In the genomic region with DNA sequence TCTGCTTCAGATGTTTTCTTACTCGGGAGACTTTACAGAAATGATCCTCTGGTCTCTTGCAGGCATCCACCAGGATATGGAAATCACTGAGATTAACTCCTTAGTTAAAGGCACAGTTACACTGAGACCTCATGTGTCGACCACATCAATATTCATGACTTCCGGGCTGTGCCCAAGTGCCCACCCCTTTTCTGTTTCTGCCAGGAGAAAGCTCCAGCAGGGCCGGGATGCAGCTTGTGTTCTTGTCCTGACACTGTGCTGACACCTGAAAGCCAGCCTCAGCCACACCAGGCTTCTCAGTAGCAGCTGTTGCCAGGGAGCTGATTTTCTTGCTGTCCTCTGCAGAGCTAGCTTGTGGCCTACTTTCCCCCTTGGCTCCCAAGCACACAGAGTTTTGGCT, we compare ENCODE assay signal across 15 mouse cellular contexts.
DNase-seq lines count a peak whose midpoint lies in the region; ATAC-seq lines count a peak whose summit lies in the region.
"Had no signal": no experiment of that assay in that cellular context is flagged by ENCODE, and none has a peak within 500 bp of the region (broad histone marks: within the 10 kb centered on the region; RNA-seq: fewer than 3 reads in every experiment).

No protein-coding gene starts in this region.

- no peak overlapping the region for H3K9ac ChIP-seq in forebrain, embryonic 11.5 days (ENCODE audit: low read length)
- H3K9ac ChIP-seq in midbrain, embryonic 14.5 days (replicated peaks; ENCODE audit: low read length) = no peak overlapping the region
- H3K9ac ChIP-seq: liver, embryonic 12.5 days had no signal

- no peak overlapping the region for H3K4me3 ChIP-seq in forebrain, embryonic 11.5 days (ENCODE audit: low read depth, low read length)
- no peak overlapping the region for H3K4me3 ChIP-seq in forebrain, embryonic 10.5 days
- no peak overlapping the region for H3K4me3 ChIP-seq in hindbrain, embryonic 10.5 days
- H3K4me3 ChIP-seq in midbrain, embryonic 14.5 days (replicated peaks; ENCODE audit: low read depth, low read length) = no peak overlapping the region
- H3K4me3 ChIP-seq: heart, adult 2 months; layer of hippocampus, adult 2 months; liver, embryonic 12.5 days had no signal

- WGBS in forebrain, embryonic 11.5 days = 20% methylated on average over 4 of the region's 4 CpGs
- WGBS in forebrain, embryonic 10.5 days = 40% methylated on average over 4 of the region's 4 CpGs
- WGBS in hindbrain, embryonic 10.5 days = 33% methylated on average over 4 of the region's 4 CpGs
- 3% methylated on average over 4 of the region's 4 CpGs for WGBS in midbrain, embryonic 14.5 days

- H3K4me2 ChIP-seq in forebrain, embryonic 11.5 days (ENCODE audit: low read depth, low read length, severe bottlenecking) = no peak overlapping the region
- peak overlapping the region; percentile 12; the same call in 1 of the 2 replicates for H3K4me2 ChIP-seq in midbrain, embryonic 14.5 days (ENCODE audit: low read length)
- H3K4me2 ChIP-seq: liver, embryonic 12.5 days had no signal

- no peak for DNase-seq in forebrain, embryonic 11.5 days (ENCODE audit: low spot score)
- no peak for DNase-seq in forebrain, embryonic 10.5 days (ENCODE audit: extremely low spot score, low spot score)
- DNase-seq in brain, adult 2 months (ENCODE audit: low read depth, low spot score) = peak; percentile 37
- DNase-seq in hindbrain, embryonic 10.5 days (ENCODE audit: low spot score) = peak; percentile 22
- peak; percentile 75 for DNase-seq in midbrain, embryonic 14.5 days
- no peak for DNase-seq in heart, adult 8-10 months (ENCODE audit: low spot score)
- no peak for DNase-seq in right cerebral cortex, postnatal 36 days (ENCODE audit: low spot score in 2 of 2)
- DNase-seq in gastrocnemius, adult 18-20 months (ENCODE audit: low spot score) = no peak
- DNase-seq: cerebellum, adult 18-20 months; heart, adult 2 months; heart, postnatal 36 days; kidney, adult 9 months; lung, postnatal 10 days had no signal

- H3K27me3 ChIP-seq in forebrain, embryonic 11.5 days (ENCODE audit: control insufficient read depth, insufficient read depth, low read length) = no peaks in the 10 kb centered on the region
- peaks cover 16% of the 10 kb centered on the region for H3K27me3 ChIP-seq in forebrain, embryonic 10.5 days (ENCODE audit: poor library complexity, severe bottlenecking)
- no peaks in the 10 kb centered on the region for H3K27me3 ChIP-seq in hindbrain, embryonic 10.5 days (ENCODE audit: insufficient read depth, poor library complexity, severe bottlenecking)
- no peaks in the 10 kb centered on the region for H3K27me3 ChIP-seq in midbrain, embryonic 14.5 days (ENCODE audit: control insufficient read depth, insufficient read depth, low read length)
- H3K27me3 ChIP-seq: liver, embryonic 12.5 days had no signal

- ATAC-seq in forebrain, embryonic 11.5 days (replicated peaks; ENCODE audit: low FRiP score) = peak; percentile 69
- peak; percentile 58 for ATAC-seq in midbrain, embryonic 14.5 days (ENCODE audit: low FRiP score, low TSS enrichment)
- ATAC-seq: liver, embryonic 12.5 days had no signal

- no peaks in the 10 kb centered on the region; the same call in 1 of the 2 replicates for H3K4me1 ChIP-seq in forebrain, embryonic 11.5 days (replicated peaks; ENCODE audit: control insufficient read depth, insufficient read depth, low read length)
- H3K4me1 ChIP-seq in forebrain, embryonic 10.5 days = peaks cover 8% of the 10 kb centered on the region
- peaks cover 12% of the 10 kb centered on the region for H3K4me1 ChIP-seq in hindbrain, embryonic 10.5 days (replicated peaks)
- H3K4me1 ChIP-seq in midbrain, embryonic 14.5 days (ENCODE audit: control insufficient read depth, insufficient read depth, low read length) = peaks cover 2% of the 10 kb centered on the region; the same call in 1 of the 2 replicates
- H3K4me1 ChIP-seq: liver, embryonic 12.5 days had no signal

- no peak overlapping the region for H3K27ac ChIP-seq in forebrain, embryonic 11.5 days (ENCODE audit: low read depth, low read length)
- H3K27ac ChIP-seq in forebrain, embryonic 10.5 days = no peak overlapping the region
- no peak overlapping the region; the same call in 1 of the 2 replicates for H3K27ac ChIP-seq in hindbrain, embryonic 10.5 days
- H3K27ac ChIP-seq in midbrain, embryonic 14.5 days (replicated peaks; ENCODE audit: low read depth, low read length) = 0 out of 2 replicates have a peak overlapping the region, but pooled peaks have one; percentile 22
- H3K27ac ChIP-seq: heart, adult 2 months; layer of hippocampus, adult 2 months; liver, embryonic 12.5 days had no signal

- no peaks in the 10 kb centered on the region for H3K36me3 ChIP-seq in forebrain, embryonic 11.5 days (ENCODE audit: control insufficient read depth, insufficient read depth, low read length)
- H3K36me3 ChIP-seq in forebrain, embryonic 10.5 days (replicated peaks) = no peaks in the 10 kb centered on the region
- H3K36me3 ChIP-seq in hindbrain, embryonic 10.5 days = no peaks in the 10 kb centered on the region
- no peaks in the 10 kb centered on the region for H3K36me3 ChIP-seq in midbrain, embryonic 14.5 days (ENCODE audit: control insufficient read depth, insufficient read depth, low read length)
- H3K36me3 ChIP-seq: liver, embryonic 12.5 days had no signal

- H3K9me3 ChIP-seq in forebrain, embryonic 11.5 days (ENCODE audit: control insufficient read depth, low read length) = no peaks in the 10 kb centered on the region
- no peaks in the 10 kb centered on the region; the same call in 1 of the 2 replicates for H3K9me3 ChIP-seq in forebrain, embryonic 10.5 days
- H3K9me3 ChIP-seq in hindbrain, embryonic 10.5 days = no peaks in the 10 kb centered on the region
- no peaks in the 10 kb centered on the region for H3K9me3 ChIP-seq in midbrain, embryonic 14.5 days (ENCODE audit: control insufficient read depth, low read length)
- H3K9me3 ChIP-seq: liver, embryonic 12.5 days had no signal

Comparison
In these comparisons a context has a peak if more than half of its experiments do, and no peak if none do; other contexts are left out.
1. DNase-seq: peak in brain, adult 2 months (single experiment), hindbrain, embryonic 10.5 days (single experiment) and midbrain, embryonic 14.5 days (single experiment); none in forebrain, embryonic 11.5 days (single experiment), forebrain, embryonic 10.5 days (single experiment), heart, adult 8-10 months (single experiment), right cerebral cortex, postnatal 36 days (0 of 2) and gastrocnemius, adult 18-20 months (single experiment).